Mouse (Mus musculus) brain, embryonic 14.5 days (tissue): Measurements from ENCODE around the gene Sppl2c.

Experiments used
- CTCF ChIP-seq: fragments of 200-500 bp; IDR thresholded peaks from 2 replicates; pipeline ENCODE4 v1.5.1; 2012; ENCODE audit warnings: inconsistent platforms, mild to moderate bottlenecking, moderate library complexity, borderline replicate concordance; ENCODE audit not compliant: insufficient read depth, insufficient read length; ENCODE audit errors: extremely low read depth
- POLR2A ChIP-seq: fragments of 200-500 bp; IDR thresholded peaks from 2 replicates; pipeline ENCODE4 v1.6.1; 2012; ENCODE audit warnings: mild to moderate bottlenecking, inconsistent platforms, borderline replicate concordance; ENCODE audit not compliant: poor library complexity, insufficient read depth, insufficient read length, severe bottlenecking; ENCODE audit errors: extremely low read depth

DNA sequence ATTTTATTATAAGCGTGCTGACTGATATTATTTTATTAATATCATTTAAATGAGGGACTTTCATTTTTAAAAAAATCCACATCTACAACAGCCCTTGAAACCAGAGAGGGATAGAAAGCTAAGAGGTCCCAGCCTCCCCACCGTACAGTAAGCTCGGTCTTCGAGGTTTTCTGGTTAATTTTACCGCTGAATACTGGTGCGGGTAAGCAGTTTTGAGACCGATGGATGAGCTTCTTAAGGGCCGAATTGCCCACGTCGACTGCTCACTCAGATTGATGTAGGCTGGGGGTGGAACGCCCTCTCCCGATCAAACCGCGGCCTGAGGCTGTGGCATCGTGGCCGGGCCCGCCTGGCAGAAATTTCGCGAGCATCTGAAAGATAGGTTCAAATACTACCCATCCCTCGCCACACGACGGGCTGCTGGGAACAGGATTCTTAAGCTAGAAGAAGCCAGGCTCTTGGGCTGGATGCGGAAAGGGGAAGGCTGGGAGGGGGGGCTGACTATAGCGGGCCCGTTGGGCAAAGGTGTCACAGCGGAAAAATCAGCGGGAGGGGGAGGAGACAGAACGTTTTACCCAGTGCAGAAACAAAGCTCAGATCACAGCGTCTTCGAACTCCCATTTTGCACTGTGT lies 47.6 kb downstream of the Sppl2c start:
- TF ChIP-seq POLR2A = no peak
- no peak for TF ChIP-seq CTCF
